Mouse (Mus musculus): ENCODE data around the gene Cfap54. TPM values are rescaled to one million over a fixed set of nuclear protein-coding genes. Genes with fewer than 3 reads are reported as not detected.

The Cfap54 gene
- polyA plus RNA-seq, 1 experiment from 2014 or later, result 0.48 TPM

- WGBS, result 84% methylated on average over 3 of the region's 3 CpGs
- no peaks in the 10 kb centered on the region for H3K27me3 ChIP-seq
- H3K27ac ChIP-seq, result no peak overlapping the region
- no peak for ATAC-seq (ENCODE audit: insufficient number of reproducible peaks, insufficient read depth, low FRiP score, low TSS enrichment, low read depth)
- H3K4me1 ChIP-seq (replicated peaks), result no peaks in the 10 kb centered on the region
- no peaks in the 10 kb centered on the region for H3K36me3 ChIP-seq
- H3K4me2 ChIP-seq, result no peak overlapping the region
- H3K9ac ChIP-seq (replicated peaks), result no peak overlapping the region
- peaks cover 3% of the 10 kb centered on the region; the same call in 1 of the 2 replicates for H3K9me3 ChIP-seq
- H3K4me3 ChIP-seq (replicated peaks), result no peak overlapping the region
These were observed 352.7 kb downstream of the Cfap54 start for GRCm38 (mm10) chr10:92728723-92729122.

Other genes starting within 250 kb of the Cfap54 start
- 22.2 and 23.9 TPM in 2 replicates for gene Cdk17, start 79.3 kb upstream of the Cfap54 start, polyA plus RNA-seq (2016; fragmentation: Nextera tagmentation; extraction: Ambion mirVana)
- gene Elk3, start 229.5 kb upstream of the Cfap54 start, polyA plus RNA-seq (2016; fragmentation: Nextera tagmentation; extraction: Ambion mirVana), result 47.2 and 47.8 TPM in 2 replicates